Mouse (Mus musculus): ENCODE measurements at regions not wholly inside any gene's neighbourhood (a gene's known extent, or its start where the extent isn't known, plus 50 kb on each side); places are given as distances from the start of the nearest gene placed in this dataset.

GRCm38 (mm10) chr10:29921658-29922057 is 278.7 kb downstream of the Cenpw start:
- no peak for DNase-seq (ENCODE audit: low read depth)

- no peak for DNase-seq (ENCODE audit: low read depth)
These were observed 302.5 kb downstream of the Cenpw start for GRCm38 (mm10) chr10:29897780-29898363.

DNA sequence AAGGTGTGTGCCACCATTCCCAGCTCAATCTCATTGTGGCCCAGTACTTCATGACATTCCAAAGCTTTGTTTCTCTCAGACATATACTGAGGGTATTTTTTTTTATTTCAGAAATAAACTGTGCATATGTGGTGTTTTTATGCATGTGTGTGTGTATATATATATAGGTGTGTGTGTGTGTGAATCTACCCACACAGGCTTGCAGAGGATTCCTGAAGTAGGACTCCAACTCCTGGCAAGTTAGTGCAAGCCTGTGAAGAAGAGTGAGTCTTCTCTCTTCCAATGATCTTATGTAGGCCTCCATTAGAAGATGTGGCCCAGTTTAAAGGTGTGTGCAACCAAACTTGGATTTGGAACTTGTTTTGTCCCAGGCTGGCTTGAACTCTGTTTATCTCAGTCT is 328.9 kb upstream of the Rspo3 start:
- no peak for DNase-seq (ENCODE audit: low read depth)

DNA sequence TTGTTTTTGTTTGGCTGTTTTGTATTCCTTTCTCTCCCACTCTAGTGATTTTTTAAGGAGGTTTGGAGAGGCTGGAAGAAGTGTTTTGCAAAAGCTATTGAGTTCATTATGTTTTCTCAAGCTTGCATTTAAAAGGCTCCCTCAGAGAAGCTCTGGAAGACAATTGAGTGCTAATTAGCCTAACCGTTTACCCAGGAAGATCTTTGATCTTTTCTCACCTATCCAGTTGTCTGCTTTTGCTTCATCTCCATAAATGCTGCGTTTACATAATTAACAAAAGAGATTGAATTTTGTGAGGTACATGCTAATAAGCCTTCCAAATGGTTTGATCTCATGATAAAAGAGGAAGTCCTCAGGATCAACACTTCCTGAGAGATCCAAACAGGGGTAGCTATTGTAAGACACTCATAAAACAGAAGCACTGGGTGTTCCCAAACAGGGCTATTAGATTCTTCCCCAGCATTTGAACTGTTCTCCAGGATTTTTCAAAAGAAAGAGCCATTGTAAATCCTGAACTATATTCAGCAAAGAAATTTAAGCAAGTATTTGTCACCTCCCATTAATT is 320.2 kb upstream of the Rspo3 start:
- no peak for DNase-seq (ENCODE audit: low read depth)

- no peak for DNase-seq (ENCODE audit: low read depth)
These were observed 316.8 kb upstream of the Rspo3 start for GRCm38 (mm10) chr10:29852516-29852915.

GRCm38 (mm10) chr10:29824939-29825658 is 289.4 kb upstream of the Rspo3 start:
- no peak for DNase-seq (ENCODE audit: low read depth)

- DNase-seq (ENCODE audit: low read depth) = no peak
These were observed 288.7 kb upstream of the Rspo3 start for GRCm38 (mm10) chr10:29824413-29824812.

DNA sequence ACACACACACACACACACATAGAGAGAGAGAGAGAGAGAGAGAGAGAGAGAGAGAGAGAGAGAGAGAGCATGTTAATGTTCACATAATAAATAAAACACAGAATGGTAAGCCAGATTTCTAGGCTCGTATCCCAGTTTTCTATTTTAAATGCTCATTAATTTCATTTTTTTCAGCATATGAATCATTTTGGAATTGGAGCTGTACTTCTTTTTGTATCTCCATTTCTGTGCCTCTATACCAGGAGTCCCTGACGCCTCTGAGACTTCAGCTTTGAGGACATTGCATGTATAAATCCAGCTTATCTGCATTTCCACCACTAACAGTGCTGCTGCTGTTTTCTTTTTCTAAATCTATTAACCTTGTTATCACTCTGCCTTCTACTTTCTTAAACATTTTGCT is 287.5 kb upstream of the Rspo3 start:
- DNase-seq (ENCODE audit: low read depth) = no peak

- peak; percentile 32 for DNase-seq (ENCODE audit: low read depth)
These were observed 268.4 kb upstream of the Rspo3 start for GRCm38 (mm10) chr10:29803915-29804545.

DNA sequence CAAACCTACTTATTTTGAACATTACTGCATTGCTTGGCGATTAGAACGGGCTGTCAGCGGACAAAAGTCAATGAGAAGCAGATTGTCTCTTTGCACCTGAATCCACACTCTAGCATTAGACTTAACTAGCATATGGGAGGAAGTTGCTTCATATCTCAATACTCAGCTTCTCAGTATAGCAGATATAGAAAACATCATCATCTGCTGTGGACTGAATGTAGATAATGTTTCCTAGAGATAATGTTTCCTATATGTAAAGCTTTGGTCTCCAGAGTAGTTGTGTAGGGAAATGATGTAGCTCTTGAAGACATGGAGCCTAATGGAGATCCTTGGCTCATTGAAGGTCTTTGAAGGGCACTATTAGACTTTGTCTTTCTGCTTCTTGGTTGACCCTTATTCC is 267.0 kb upstream of the Rspo3 start:
- no peak for DNase-seq (ENCODE audit: low read depth)

- no peak for DNase-seq (ENCODE audit: low read depth)
These were observed 259.0 kb upstream of the Rspo3 start for GRCm38 (mm10) chr10:29794663-29795062.

DNA sequence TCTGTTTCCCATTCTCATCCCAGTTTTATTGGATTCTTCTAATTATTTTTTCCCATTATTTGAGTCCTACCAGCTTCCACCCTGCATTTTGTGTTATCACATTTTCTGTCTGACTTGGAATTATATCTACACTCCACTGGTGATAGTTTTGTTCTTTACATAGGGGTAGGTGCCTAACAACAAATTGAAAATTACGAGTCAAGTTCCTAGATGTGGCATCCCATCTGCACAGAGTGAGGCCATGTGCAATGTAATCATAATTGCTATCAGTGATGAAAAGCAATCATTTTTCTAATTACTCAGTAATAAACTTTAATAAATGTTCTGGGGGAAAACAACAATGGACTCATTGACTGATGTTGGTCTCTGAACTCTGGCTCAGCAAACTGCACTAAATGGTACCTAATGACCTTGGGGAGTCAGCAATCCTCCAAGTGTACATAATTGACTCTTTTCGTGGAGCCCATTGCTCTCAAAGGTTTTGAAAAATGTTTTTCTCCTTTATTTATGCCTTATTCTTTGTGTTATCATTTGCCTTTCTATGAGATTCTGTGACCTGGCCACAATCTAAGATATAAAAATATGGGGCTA is 250.6 kb upstream of the Rspo3 start:
- no peak for DNase-seq (ENCODE audit: low read depth)

DNA sequence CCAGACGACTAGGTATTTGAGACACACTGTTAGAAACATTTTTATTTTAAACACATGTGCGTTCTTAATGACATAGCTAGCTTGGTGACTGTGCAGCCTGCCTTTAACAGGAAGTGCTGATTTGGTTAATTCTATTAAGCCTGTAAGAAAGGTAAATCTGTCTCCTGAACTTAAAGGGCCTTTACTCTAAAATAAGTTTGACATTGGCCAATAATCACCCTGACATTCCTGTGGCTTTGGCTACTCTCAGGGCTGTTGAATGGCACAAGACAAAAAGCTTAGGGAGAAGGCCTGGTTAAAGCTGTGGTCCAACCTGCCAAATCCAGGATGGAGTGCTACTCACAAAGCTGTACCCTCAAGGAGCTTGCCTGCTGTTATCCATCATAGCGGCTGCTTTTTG is 201.0 kb upstream of the Rspo3 start:
- no peak for DNase-seq (ENCODE audit: low read depth)

DNA sequence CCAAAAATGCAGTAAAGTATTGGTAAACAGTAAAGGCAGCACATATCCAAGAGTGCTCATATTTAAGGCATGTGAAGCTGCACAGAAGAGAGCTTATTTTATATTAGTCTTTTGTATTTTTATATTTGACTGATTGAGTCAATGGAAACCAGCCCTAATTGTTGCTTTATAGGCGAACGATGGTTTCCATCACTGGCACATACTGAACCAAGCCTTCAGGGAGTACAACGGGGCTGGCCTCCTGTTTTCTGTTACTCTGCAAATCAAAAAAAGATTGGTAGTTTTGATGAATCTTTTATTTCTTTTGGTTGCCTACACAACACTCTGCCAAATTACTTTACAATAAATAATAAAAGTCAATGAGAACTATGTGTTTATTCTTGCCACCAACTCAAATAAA is 189.7 kb upstream of the Rspo3 start:
- no peak for DNase-seq (ENCODE audit: low read depth)

DNA sequence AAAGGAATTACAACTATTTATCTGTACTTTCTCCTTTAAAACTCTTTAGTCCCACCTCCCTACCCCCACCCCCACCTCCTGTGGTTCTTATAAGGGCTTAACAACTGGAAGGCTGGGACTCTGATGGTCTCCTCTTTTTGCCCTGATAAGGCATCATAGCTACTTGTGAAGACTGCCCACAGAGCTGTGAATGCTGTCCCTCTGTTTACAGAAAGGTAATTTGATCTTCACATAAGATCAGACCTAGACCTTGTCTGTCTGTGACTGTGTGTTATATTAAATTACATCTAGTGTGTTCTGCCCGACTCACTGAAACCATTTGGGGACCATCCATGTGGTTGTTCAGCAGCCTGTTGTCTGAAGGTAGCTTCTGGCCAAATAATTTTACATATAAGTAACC is 175.3 kb upstream of the Rspo3 start:
- no peak for DNase-seq (ENCODE audit: low read depth)

- no peak for DNase-seq (ENCODE audit: low read depth)
These were observed 173.0 kb upstream of the Rspo3 start for GRCm38 (mm10) chr10:29708653-29709052.

- no peak for DNase-seq (ENCODE audit: low read depth)
These were observed 157.6 kb upstream of the Rspo3 start for GRCm38 (mm10) chr10:29693009-29693935.

DNA sequence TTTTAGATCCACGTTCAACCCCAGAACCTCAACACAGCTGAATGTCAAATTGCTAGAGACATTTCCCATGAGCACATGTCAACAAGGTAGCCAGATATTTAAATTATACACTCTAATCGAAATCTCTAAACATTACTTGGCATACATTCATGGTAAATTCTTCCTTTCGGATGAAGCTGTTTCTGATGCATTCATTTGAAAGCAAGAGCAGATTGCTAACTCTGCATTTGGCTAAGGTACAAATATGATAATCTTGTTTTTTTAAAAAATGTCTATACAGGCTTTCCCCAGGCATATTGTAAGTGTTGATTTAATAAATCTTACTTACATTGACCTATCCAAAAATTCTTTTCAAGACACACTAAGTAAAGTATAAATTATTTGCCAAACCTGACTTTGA is 153.9 kb upstream of the Rspo3 start:
- DNase-seq (ENCODE audit: low read depth) = no peak

DNA sequence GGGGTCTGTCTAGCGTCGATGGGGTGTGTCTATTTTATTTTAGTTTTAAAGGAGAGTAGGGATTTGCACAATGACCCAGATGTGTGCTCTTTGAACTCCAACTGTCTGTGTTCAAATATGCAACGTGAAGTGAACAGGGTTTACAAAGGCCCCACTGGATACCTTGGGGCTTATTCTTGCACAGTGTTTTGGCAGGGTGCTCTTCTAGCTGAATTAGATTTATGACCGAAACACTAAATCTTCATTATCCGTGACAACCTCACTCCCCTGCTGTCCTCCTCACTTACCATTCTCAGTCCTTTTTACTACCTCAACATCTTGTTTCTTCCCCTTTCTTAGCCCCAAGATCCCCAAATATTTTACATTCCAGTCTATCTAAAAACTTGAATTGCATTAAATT is 151.3 kb upstream of the Rspo3 start:
- DNase-seq (ENCODE audit: low read depth) = no peak

DNA sequence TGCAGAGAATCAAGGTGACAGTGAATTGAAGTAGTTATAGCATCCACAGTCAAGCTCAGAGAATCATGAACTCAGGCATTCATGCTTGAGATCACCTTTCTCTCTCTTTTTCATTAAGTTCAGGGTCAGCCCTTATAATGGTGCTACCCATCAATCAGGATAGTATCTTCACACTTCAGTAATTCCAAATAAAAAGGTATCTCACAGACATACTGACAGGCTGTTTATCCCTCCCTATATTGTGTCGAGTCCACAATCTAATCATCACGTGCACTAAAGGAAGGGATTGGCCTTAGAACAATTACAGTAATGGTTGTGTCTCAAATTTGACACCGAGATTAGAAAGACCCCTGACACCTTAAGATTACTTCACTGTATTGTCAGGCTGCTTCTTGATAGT is 138.7 kb upstream of the Rspo3 start:
- DNase-seq (ENCODE audit: low read depth) = no peak

DNA sequence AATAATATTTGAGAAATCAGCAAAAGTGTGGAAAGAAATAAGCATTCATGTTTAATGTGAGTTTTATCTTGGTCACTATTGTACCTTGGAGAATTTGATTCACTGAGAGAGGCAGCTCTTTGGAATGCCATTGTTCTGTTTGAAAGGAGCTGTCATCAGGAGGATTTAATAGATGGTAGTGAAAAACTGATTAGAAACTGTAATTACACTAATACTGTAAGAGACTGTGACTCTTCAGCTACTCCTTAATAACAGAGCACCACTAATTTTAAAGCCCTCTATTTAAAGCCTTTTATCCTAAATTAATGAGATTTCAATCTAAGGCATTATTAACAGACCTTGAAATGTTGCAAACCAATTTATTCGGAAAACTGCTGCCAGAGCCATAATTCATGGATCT is 126.1 kb upstream of the Rspo3 start:
- no peak for DNase-seq (ENCODE audit: low read depth)

GRCm38 (mm10) chr10:29640249-29640648 is 104.6 kb upstream of the Rspo3 start:
- no peak for DNase-seq (ENCODE audit: low read depth)

All from c-Kit-positive CD71-negative TER-119-negative erythroid progenitor cells, embryonic 14.5 days (primary cell).